Mouse (Mus musculus) MEL (cell line): ENCODE data around the gene Arhgef9. TPM values are rescaled to one million over a fixed set of nuclear protein-coding genes. Genes with fewer than 3 reads are reported as not detected.
A peak's percentile ranks its signal among the peaks of the same experiment; 100 is the strongest.

ENCODE experiments used
- DNase-seq: peaks from one replicate; pipeline ENCODE4 v3.0.0; 2011; ENCODE audit warnings: low read depth, low spot score
- H3K27ac ChIP-seq: 2 replicates; pipeline ENCODE4 v1.5.1; 2012; ENCODE audit warnings: low read depth, mild to moderate bottlenecking, control low read depth, low read length, moderate library complexity; ENCODE audit not compliant: control insufficient read depth
- H3K27me3 ChIP-seq, 2 experiments: fragments of 150-350 bp in 1 of 2; sonication (generic) in 1 of 2; 2 replicates each; pipeline ENCODE4 v1.6.1; 2012; ENCODE audit warnings: low read length in 2 of 2, mild to moderate bottlenecking in 2 of 2, improper control_type of control experiment in 1 of 2, moderate library complexity in 1 of 2; ENCODE audit not compliant: insufficient read depth in 2 of 2, control insufficient read depth in 1 of 2
- H3K36me3 ChIP-seq, 2 experiments: 2 replicates each; pipeline ENCODE4 v1.6.1; 2012 to 2014; ENCODE audit warnings: low read length in 2 of 2, improper control_type of control experiment in 1 of 2, inconsistent platforms in 1 of 2, mild to moderate bottlenecking in 1 of 2; ENCODE audit not compliant: insufficient read depth in 2 of 2, control insufficient read depth in 1 of 2
- H3K4me1 ChIP-seq, 2 experiments: fragments of 150-350 bp in 1 of 2; sonication (generic) in 1 of 2; 2 replicates each; pipeline ENCODE4 v1.6.1; 2012; ENCODE audit warnings: low read length in 2 of 2, improper control_type of control experiment in 1 of 2, mild to moderate bottlenecking in 1 of 2; ENCODE audit not compliant: insufficient read depth in 2 of 2, control insufficient read depth in 1 of 2
- H3K4me3 ChIP-seq, 2 experiments: fragments of 150-350 bp in 1 of 2; sonication (generic) in 1 of 2; 2 replicates each; pipeline ENCODE4 v1.5.1; 2012; ENCODE audit warnings: low read depth in 2 of 2, low read length in 2 of 2, mild to moderate bottlenecking in 2 of 2, moderate library complexity in 2 of 2, control low read depth in 1 of 2, improper control_type of control experiment in 1 of 2; ENCODE audit not compliant: control insufficient read depth in 1 of 2, insufficient read depth in 1 of 2
- H3K79me2 ChIP-seq: 2 replicates; pipeline ENCODE4 v1.6.1; 2012; ENCODE audit warnings: mild to moderate bottlenecking, low read length, moderate library complexity; ENCODE audit not compliant: control insufficient read depth, poor library complexity, insufficient read depth
- H3K9ac ChIP-seq: 2 replicates; pipeline ENCODE4 v1.6.1; 2012; ENCODE audit warnings: low read depth, mild to moderate bottlenecking, control low read depth, low read length, moderate library complexity; ENCODE audit not compliant: control insufficient read depth, poor library complexity, severe bottlenecking
- H3K9me3 ChIP-seq: fragments of 150-350 bp; sonication (generic); replicated peaks from 2 replicates; pipeline ENCODE4 v1.6.1; 2012; ENCODE audit warnings: mild to moderate bottlenecking, low read length, improper control_type of control experiment, moderate library complexity; ENCODE audit not compliant: insufficient read depth
- CTCF ChIP-seq, 3 experiments: IDR thresholded peaks in 2 of 3; conservative IDR thresholded peaks in 1 of 3; 2 replicates each; pipeline ENCODE4 v1.5.1; 2011 to 2012; ENCODE audit warnings: low read length in 3 of 3, low read depth in 2 of 3, mild to moderate bottlenecking in 2 of 3, improper control_type of control experiment in 1 of 3, inconsistent platforms in 1 of 3, mixed read lengths in 1 of 3, moderate library complexity in 1 of 3; ENCODE audit not compliant: control insufficient read depth in 1 of 3, insufficient read depth in 1 of 3, poor library complexity in 1 of 3, severe bottlenecking in 1 of 3
- E2F4 ChIP-seq: IDR thresholded peaks from 2 replicates; pipeline ENCODE4 v1.6.1; 2011; ENCODE audit warnings: low read depth, low read length, improper control_type of control experiment, borderline replicate concordance
- ETS1 ChIP-seq: IDR thresholded peaks from 2 replicates; pipeline ENCODE4 v1.6.1; 2012; ENCODE audit warnings: low read depth, mild to moderate bottlenecking, inconsistent platforms, low read length, improper control_type of control experiment, moderate library complexity
- JUND ChIP-seq: IDR thresholded peaks from 2 replicates; pipeline ENCODE4 v1.6.1; 2011; ENCODE audit warnings: low read depth, mild to moderate bottlenecking, improper control_type of control experiment, low read length
- KAT2A ChIP-seq: conservative IDR thresholded peaks from 2 replicates; pipeline ENCODE4 v1.6.1; 2012; ENCODE audit warnings: low read depth, low read length, improper control_type of control experiment, inconsistent platforms
- MAFK ChIP-seq: IDR thresholded peaks from 2 replicates; pipeline ENCODE4 v1.6.1; 2011; ENCODE audit warnings: low read depth, mild to moderate bottlenecking, low read length, improper control_type of control experiment, borderline replicate concordance
- MEF2A ChIP-seq: IDR thresholded peaks from 2 replicates; pipeline ENCODE4 v1.6.1; 2014; ENCODE audit warnings: low read depth, mild to moderate bottlenecking, inconsistent platforms, low read length, improper control_type of control experiment; ENCODE audit not compliant: poor library complexity, insufficient replicate concordance, severe bottlenecking; ENCODE audit errors: extremely low read depth
- NELFE ChIP-seq: IDR thresholded peaks from 2 replicates; pipeline ENCODE4 v1.6.1; 2011; ENCODE audit warnings: low read depth, low read length, improper control_type of control experiment
- POLR2AphosphoS2 ChIP-seq: IDR thresholded peaks from 2 replicates; pipeline ENCODE4 v1.6.1; 2011; ENCODE audit warnings: low read length, improper control_type of control experiment
- RAD21 ChIP-seq: IDR thresholded peaks from 2 replicates; pipeline ENCODE4 v1.6.1; 2011; ENCODE audit warnings: mild to moderate bottlenecking, low read depth, low read length, improper control_type of control experiment
- SIN3A ChIP-seq: IDR thresholded peaks from 2 replicates; pipeline ENCODE4 v1.6.1; 2012; ENCODE audit warnings: low read length, improper control_type of control experiment, inconsistent platforms
- SMC3 ChIP-seq: IDR thresholded peaks from 2 replicates; pipeline ENCODE4 v1.6.1; 2011; ENCODE audit warnings: low read depth, low read length, improper control_type of control experiment
- TCF12 ChIP-seq: IDR thresholded peaks from 2 replicates; pipeline ENCODE4 v1.6.1; 2014; ENCODE audit warnings: low read depth, mild to moderate bottlenecking, inconsistent platforms, low read length, improper control_type of control experiment, moderate library complexity
- UBTF ChIP-seq: IDR thresholded peaks from 2 replicates; pipeline ENCODE4 v1.6.1; 2012; ENCODE audit warnings: low read depth, mild to moderate bottlenecking, inconsistent platforms, low read length, improper control_type of control experiment, moderate library complexity, borderline replicate concordance; ENCODE audit not compliant: insufficient read depth
- USF1 ChIP-seq: IDR thresholded peaks from 2 replicates; pipeline ENCODE4 v1.6.1; 2014; ENCODE audit warnings: low read depth, mild to moderate bottlenecking, inconsistent platforms, low read length, improper control_type of control experiment, moderate library complexity
- ZC3H11A ChIP-seq: IDR thresholded peaks from 2 replicates; pipeline ENCODE4 v1.6.1; 2012; ENCODE audit warnings: low read depth, mild to moderate bottlenecking, inconsistent platforms, low read length, improper control_type of control experiment
- ZKSCAN1 ChIP-seq: IDR thresholded peaks from 2 replicates; pipeline ENCODE4 v1.6.1; 2012; ENCODE audit warnings: low read depth, mild to moderate bottlenecking, inconsistent platforms, low read length, improper control_type of control experiment, moderate library complexity
- ZMIZ1 ChIP-seq: IDR thresholded peaks from 2 replicates; pipeline ENCODE4 v1.6.1; 2012; ENCODE audit warnings: low read depth, mild to moderate bottlenecking, inconsistent platforms, low read length, improper control_type of control experiment, moderate library complexity
- ZNF384 ChIP-seq: IDR thresholded peaks from 2 replicates; pipeline ENCODE4 v1.6.1; 2012; ENCODE audit warnings: low read depth, mild to moderate bottlenecking, inconsistent platforms, low read length, improper control_type of control experiment
- polyA plus RNA-seq, 2 experiments: library from polyadenylated mRNA; stranded (reverse) in 1 of 2; unstranded in 1 of 2; fragments of >175 nt in 1 of 2; fragments of >200 nt in 1 of 2; gene quantifications; 2 replicates each; pipeline versions ENCODE4 v1.2.1 to v1.2.4; 2012; ENCODE audit warnings: low replicate concordance in 2 of 2, low read depth in 1 of 2; ENCODE audit not compliant: insufficient read length in 2 of 2, insufficient read depth in 1 of 2, missing spikeins in 1 of 2
- total RNA-seq: library from RNA; depleted of rRNA; stranded (reverse); fragments of 300-350 nt; gene quantifications from 2 replicates; pipeline ENCODE4 v1.2.3, GENCODE M21; 2012

The Arhgef9 gene
- total and polyA plus RNA-seq, 3 experiments = 0.08 TPM; not detected in 2

GRCm38 (mm10) chrX:95195363-95196103, 1.1 kb downstream of the Arhgef9 start:
- Histone ChIP-seq H3K4me3 (no peak overlapping the region), H3K79me2 (no peaks in the 10 kb centered on the region), H3K9me3 (no peaks in the 10 kb centered on the region), H3K27me3 (no peaks in the 10 kb centered on the region), H3K4me1 (no peaks in the 10 kb centered on the region), H3K36me3 (no peaks in the 10 kb centered on the region), H3K9ac (no peak overlapping the region), H3K27ac (no peak overlapping the region)
- TF ChIP-seq TCF12 (no peak), ZNF384 (no peak), MAFK (no peak), POLR2AphosphoS2 (no peak), ZC3H11A (no peak), MEF2A (no peak), USF1 (no peak), SMC3 (no peak), ZKSCAN1 (no peak), ETS1 (no peak), ZMIZ1 (no peak), NELFE (no peak), JUND (no peak), UBTF (no peak)
- no peak for DNase-seq

GRCm38 (mm10) chrX:95175978-95176377, 20.7 kb downstream of the Arhgef9 start:
- TF ChIP-seq USF1 (no peak), CTCF (IDR thresholded peaks at IDR 0.05 in 2 of 3, conservative IDR thresholded peaks at IDR 0.05 in 1 of 3; ENCODE audit: control insufficient read depth in 1 of 3, insufficient read depth in 1 of 3, low read depth in 2 of 3, low read length in 3 of 3, poor library complexity in 1 of 3, severe bottlenecking in 1 of 3) (peak; percentile 22 to 62 (median 22); a peak in 4 of 6 replicates), ZC3H11A (peak; percentile 28), E2F4 (no peak), ETS1 (no peak), RAD21 (peak; percentile 50), SIN3A (no peak), POLR2AphosphoS2 (no peak), KAT2A (no peak), SMC3 (peak; percentile 55)
- no peaks in the 10 kb centered on the region for H3K27me3 ChIP-seq
- no peaks in the 10 kb centered on the region for H3K9me3 ChIP-seq
- no peak overlapping the region for H3K9ac ChIP-seq
- H3K4me3 ChIP-seq = no peak overlapping the region
- H3K4me1 ChIP-seq = no peaks in the 10 kb centered on the region
- DNase-seq = peak; percentile 44
- H3K27ac ChIP-seq = no peak overlapping the region
- H3K79me2 ChIP-seq = no peaks in the 10 kb centered on the region
- H3K36me3 ChIP-seq = no peaks in the 10 kb centered on the region
